Mouse (Mus musculus) layer of hippocampus, adult 2 months (tissue): ENCODE results near the gene Hp1bp3. TPM values are rescaled to one million over a fixed set of nuclear protein-coding genes. Genes with fewer than 3 reads are reported as not detected.

Source experiments
- DNase-seq, 2 experiments: peaks; one replicate each; pipeline ENCODE4 v3.0.0; 2022; ENCODE audit warnings: low spot score in 2 of 2
- H3K27ac ChIP-seq: fragments of 200-600 bp; 2 replicates; pipeline ENCODE4 v1.8.1; 2022
- H3K4me3 ChIP-seq: fragments of 200-600 bp; 2 replicates; pipeline ENCODE4 v1.8.1; 2022; ENCODE audit warnings: mild to moderate bottlenecking
- CTCF ChIP-seq: fragments of 200-600 bp; conservative IDR thresholded peaks from 2 replicates; pipeline ENCODE4 v1.8.1; 2022; ENCODE audit warnings: antibody characterized with exemption, mild to moderate bottlenecking, moderate library complexity
- total RNA-seq, 2 experiments: library from RNA; stranded (reverse); gene quantifications; 2 replicates each; pipeline ENCODE4 v1.2.3; 2021

Hp1bp3 gene
- total RNA-seq, 2 experiments from 2014 or later = 178 to 183 TPM

DNA sequence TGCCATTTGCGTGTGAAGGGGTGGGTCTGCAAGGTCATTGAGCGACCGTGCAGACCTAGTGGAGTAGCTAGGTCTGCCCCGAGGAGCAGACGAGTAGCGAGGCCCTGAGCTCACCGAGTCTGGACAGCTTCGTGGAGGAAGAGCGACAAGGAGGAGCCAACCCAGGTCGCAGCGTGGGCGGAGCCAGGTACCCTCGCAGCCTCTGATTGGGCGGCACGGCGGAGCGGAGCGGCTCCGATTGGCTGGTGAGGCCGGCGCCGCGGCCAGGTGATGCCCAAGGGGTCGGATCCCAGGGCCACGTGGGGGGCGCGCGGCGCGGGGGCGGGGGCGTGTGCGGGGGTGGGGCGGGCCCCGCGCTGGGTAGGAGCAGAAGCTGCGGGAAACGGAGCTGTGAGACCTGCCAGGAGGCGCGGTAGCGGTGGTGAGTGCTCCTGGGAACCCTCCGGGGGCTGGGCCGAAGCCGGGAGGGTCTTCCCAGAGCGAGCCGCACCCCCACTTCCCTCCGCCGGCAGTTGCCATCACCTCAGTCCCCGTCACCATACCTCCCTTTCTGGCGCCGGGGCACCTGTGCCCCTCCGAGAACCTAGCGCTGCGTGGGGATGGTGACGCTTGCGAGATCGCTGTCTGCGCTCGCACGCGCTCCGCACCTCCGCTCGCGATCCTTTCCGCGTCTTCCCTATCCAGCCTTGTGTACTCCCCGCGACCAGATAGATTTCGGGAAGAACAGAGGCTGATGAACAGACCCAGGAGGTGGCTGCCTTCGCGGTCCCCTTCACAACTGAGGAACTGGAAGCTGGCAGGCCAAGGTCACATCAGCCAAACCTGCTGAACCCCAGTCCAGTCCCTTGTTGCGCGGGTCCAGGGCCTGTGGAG lies 34.2 kb downstream of the Hp1bp3 start, which contains the start of the genes Sh2d5 and Kif17:
Gene Sh2d5 (plus strand): TSS at position 316 of the 873 bp plus-strand sequence.
Gene Kif17 (plus strand): TSS at position 348 of the 873 bp plus-strand sequence.
- peak within 1 kb of the TSS; percentile 84 for H3K4me3 ChIP-seq
- H3K27ac ChIP-seq = peak within 1 kb of the TSS; percentile 93
- TF ChIP-seq CTCF = no peak
- peak; percentile 89 to 90 for DNase-seq

DNA sequence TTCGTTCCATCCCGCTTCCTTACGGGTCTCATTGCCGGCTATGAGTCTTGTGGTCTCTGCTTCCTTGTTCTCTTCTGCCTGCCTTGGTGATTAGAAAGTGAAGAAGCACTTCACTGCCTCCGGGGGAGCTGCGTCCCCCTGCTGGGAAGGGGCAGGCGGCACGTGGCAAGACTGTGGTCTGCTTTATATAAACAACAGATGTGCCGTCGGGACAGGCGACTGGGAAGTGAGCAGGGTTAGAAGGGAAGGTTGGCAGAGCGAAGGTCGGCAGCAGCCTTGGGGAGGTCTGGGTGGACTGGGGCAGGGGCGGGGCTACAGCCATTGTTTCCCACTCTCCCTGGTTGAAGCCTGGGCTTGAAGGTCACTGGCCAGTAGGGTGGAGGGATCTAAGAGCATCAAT lies 35.7 kb downstream of the Hp1bp3 start:
- Histone ChIP-seq H3K4me3 (peak overlapping the region; percentile 84), H3K27ac (peak overlapping the region; percentile 93)
- TF ChIP-seq CTCF = peak; percentile 54
- no peak for DNase-seq

DNA sequence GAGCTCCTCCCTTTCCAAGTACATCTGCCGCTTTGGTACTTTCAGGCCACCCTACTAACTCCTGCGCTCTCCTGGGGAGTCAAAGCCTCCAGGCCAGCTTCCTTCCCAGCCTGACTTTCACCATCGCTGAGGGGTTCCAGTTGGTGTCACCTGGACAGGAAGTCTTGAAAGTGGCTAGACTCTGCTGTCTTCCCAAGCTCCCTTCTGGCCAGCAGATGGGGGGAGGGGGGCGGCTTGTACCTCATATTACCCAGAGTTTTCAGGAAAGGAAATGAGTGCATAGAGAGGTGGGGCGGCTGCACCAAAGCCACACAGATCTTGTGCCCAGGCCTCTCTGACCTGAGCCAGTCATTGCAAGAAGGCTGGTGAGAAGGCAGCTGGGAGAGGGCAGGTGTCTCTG lies 36.1 kb downstream of the Hp1bp3 start:
- H3K27ac ChIP-seq = peak overlapping the region; percentile 93
- DNase-seq = no peak
- H3K4me3 ChIP-seq = peak overlapping the region; percentile 84
- TF ChIP-seq CTCF = no peak

DNA sequence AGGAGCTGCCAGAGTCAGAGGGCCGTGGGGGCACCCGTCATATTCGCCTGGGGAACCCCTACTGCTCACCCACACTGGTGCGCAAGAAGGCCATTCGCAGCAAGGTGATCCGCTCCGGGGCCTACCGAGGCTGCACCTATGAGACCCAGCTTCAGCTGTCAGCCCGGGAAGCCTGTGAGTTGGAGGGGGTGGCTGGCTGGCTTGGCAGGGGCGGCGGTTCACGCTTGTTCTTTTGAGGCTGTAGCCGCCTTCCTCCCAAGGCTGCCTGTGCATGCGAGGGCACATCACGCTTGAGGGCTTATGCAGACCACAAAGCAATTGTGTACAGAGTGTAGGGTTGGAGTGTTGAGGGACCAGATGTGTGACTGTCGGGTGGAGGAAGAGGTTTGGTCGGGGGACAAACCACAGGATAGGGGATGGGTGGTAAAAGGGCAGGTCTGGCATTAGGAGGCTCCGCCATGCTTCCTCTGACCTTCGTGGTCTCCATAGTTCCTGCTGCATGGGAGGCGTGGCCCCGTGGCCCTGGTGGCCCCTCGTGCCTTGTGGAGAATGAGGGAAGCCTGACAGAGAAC lies 41.1 kb downstream of the Hp1bp3 start:
- H3K27ac ChIP-seq = no peak overlapping the region
- H3K4me3 ChIP-seq = no peak overlapping the region
- no peak for TF ChIP-seq CTCF
- DNase-seq = no peak

- no peak for DNase-seq
- TF ChIP-seq CTCF = no peak
- H3K27ac ChIP-seq = no peak overlapping the region
- H3K4me3 ChIP-seq = no peak overlapping the region
These were observed 42.6 kb downstream of the Hp1bp3 start for GRCm38 (mm10) chr4:138258663-138259062.

DNA sequence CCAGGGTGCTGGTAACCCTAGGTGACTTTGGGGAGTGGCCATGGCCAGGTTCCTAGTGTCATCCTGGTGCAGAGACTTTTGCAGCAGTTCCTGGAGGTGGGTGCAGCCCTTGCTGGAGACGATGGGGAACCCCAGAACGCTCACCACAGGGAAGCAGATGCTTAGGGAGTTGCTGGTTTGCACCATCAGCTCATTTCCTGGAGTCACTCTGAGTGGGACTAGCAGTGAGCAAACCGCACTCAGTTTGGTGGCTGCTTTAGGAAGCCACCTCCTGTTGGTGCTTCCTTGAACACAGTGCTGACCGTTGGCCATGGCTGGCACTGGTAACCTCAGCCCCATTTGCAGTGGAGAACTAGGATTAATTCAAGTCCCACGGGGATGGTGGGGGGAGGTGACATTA lies 43.4 kb downstream of the Hp1bp3 start:
- DNase-seq = no peak
- no peak for TF ChIP-seq CTCF
- Histone ChIP-seq H3K4me3 (no peak overlapping the region), H3K27ac (no peak overlapping the region)

DNA sequence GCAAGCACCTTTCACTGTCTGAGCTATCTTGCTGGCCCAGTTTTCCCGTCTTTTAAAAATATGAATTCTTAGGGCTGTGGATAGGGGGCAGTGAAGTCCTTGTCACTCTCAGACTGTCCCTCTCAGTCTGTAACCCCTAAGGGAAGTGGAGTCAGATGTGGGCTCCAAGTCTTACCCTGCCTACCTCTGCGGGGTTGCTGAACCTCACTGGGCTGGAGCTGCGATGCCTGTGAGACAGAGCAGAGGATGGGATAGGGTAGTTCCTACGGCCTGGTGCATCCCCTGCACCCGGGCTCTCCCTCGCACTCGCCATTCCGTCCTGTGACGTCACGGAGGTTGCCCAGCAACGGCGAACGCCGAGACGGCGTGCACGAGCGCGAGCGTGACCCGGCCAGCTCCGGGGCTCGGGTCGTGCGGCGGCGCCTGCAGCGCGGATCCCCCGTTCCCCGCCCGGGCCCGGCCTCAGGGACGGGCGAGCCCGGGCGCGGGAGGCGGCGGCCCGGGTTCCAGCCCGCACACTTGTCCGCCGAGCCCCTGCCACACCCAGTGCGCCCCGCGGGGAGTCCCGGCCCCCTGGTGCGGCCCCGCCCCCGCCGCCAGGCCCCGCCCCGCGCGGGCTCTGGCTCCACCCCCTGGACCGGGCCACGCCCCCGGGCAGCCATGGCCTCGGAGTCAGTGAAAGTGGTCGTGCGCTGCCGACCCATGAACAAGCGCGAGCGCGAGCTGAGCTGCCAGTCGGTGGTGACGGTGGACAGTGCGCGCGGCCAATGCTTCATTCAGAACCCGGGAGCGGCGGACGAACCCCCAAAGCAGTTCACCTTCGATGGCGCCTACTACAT lies 46.0 kb downstream of the Hp1bp3 start:
- peak; percentile 69 for TF ChIP-seq CTCF
- peak overlapping the region; percentile 82 for H3K27ac ChIP-seq
- peak overlapping the region; percentile 79 for H3K4me3 ChIP-seq
- peak; percentile 82 to 90 for DNase-seq

GRCm38 (mm10) chr4:138267869-138268268 lies 51.8 kb downstream of the Hp1bp3 start:
- no peak for DNase-seq
- Histone ChIP-seq H3K4me3 (no peak overlapping the region), H3K27ac (no peak overlapping the region)
- no peak for TF ChIP-seq CTCF

- peak; percentile 43 to 65 for DNase-seq
- TF ChIP-seq CTCF = no peak
- Histone ChIP-seq H3K4me3 (no peak overlapping the region), H3K27ac (peak overlapping the region; percentile 87)
These were observed 56.2 kb downstream of the Hp1bp3 start for GRCm38 (mm10) chr4:138272011-138272997.

- H3K4me3 ChIP-seq = no peak overlapping the region
- peak overlapping the region; percentile 57 for H3K27ac ChIP-seq
- no peak for DNase-seq
- no peak for TF ChIP-seq CTCF
These were observed 62.2 kb downstream of the Hp1bp3 start for GRCm38 (mm10) chr4:138278346-138278745.

DNA sequence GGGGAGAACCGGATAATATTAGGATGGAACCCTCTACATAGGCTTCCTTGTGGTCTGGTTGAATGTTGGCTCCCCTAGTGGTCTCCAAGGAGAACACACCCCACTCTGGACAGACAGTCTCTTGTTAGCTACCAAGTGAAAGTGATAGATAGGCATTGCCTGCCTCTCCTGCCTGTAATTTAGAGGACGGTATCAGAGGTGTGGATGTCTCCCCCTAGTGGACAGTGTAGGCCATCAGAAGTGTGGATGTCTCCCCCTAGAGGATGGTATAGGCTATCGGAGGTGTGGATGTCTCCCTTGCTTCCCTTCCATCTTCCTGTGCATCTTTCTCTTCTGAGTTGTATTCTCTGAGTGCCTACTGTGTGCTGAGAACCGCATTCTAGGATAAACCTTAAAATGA lies 66.7 kb downstream of the Hp1bp3 start:
- Histone ChIP-seq H3K27ac (no peak overlapping the region), H3K4me3 (no peak overlapping the region)
- peak; percentile 55 to 80 for DNase-seq
- TF ChIP-seq CTCF = peak; percentile 94

DNA sequence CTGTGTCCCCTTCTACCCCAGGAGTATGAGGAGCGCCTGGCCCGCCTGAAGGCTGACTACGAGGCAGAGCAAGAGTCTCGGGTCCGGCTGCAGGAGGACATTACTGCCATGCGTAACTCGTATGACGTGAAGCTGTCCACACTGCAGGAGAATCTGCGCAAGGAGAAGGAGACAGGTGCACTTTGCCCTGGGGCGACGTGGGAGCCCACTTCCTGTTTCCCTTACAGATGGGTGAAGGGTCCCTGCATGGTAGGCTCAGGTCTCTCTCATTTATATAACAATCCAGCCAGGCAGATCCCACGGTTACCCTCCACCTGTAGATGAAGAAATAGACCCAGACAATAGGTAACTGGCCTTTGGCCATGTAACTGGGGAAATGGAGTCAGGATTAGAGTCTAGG lies 70.3 kb downstream of the Hp1bp3 start:
- no peak for TF ChIP-seq CTCF
- no peak overlapping the region for H3K4me3 ChIP-seq
- no peak for DNase-seq
- no peak overlapping the region for H3K27ac ChIP-seq
